Mouse (Mus musculus) cerebellum, adult 8-10 months (tissue): ENCODE data around the gene Zfp385b.

Experiments used
- DNase-seq: peaks from one replicate; pipeline ENCODE4 v3.0.0; 2022

Zfp385b gene

DNA sequence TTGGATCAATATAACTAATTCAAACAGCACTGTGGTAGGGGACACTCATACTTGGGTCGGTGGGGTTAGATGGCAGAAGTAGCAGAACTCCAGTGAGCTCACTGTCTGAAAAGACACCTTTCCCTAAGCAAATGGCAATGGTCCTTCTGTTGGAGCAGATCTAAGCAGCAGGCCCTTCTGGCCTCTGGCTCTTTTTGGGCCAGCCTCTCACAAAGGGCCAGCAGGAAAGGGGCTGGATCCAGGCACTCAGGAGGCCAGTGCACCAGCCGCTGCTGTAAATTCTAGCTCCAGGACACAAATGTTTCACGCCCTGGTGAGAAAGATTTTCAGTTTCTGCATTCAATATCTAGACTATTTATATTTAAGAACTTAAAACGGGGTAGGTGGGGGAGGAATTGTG is 305.0 kb downstream of the Zfp385b start:
- peak; percentile 64 for DNase-seq

DNA sequence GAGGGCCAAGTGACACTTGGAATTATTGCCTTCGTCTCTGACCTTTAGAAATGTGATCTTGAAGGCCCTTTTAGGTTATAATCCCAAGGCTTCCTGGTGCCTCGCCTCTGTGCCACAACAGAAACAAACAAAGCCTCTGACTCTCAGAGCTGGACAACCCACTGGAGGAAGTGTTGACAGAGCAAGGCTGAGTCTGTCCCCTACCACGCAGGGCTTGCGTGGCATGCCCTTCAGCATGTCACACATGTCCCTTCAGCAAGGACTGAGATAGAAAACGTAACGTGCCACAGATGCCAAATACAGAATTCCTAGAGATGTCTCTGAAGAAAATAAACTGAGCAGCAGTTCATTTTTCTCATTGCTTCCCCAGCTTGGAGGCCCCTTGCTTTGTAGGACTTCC is 310.7 kb downstream of the Zfp385b start:
- no peak for DNase-seq

DNA sequence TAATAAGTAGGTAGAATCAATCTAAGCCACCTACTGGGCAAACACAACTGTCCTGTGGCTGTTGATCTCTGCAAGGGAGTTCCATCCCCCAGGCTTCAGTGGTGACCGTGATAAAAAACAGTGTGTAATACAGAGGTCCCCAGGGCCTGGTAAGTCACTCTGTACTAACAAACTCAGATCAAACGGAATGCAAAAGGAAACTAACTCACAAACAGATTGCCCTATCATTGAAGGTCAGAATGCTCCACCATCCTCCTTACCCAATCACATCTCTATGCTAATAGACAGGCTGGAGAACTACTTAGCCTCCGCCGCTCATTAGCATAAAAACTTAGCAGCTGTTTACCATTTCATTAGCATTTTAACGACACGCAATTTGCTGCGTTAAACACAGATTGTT is 313.1 kb downstream of the Zfp385b start:
- DNase-seq: no peak

DNA sequence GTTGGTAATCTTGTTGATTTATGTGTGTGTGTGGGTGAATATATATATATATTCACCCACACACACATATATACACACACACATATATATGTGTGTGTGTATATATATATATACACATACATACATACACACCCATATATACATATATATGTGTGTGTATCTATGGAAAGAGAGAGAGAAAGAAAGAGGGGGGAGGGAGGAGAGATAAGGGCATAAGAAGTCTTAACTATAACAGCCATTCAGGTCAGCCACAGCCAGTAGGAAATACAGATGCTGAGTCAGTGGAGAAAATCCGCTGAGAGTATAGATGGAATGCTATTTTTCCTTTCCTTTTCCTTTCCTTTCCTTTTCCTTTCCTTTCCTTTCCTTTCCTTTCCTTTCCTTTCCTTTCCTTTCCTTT is 313.8 kb downstream of the Zfp385b start:
- DNase-seq: no peak

DNA sequence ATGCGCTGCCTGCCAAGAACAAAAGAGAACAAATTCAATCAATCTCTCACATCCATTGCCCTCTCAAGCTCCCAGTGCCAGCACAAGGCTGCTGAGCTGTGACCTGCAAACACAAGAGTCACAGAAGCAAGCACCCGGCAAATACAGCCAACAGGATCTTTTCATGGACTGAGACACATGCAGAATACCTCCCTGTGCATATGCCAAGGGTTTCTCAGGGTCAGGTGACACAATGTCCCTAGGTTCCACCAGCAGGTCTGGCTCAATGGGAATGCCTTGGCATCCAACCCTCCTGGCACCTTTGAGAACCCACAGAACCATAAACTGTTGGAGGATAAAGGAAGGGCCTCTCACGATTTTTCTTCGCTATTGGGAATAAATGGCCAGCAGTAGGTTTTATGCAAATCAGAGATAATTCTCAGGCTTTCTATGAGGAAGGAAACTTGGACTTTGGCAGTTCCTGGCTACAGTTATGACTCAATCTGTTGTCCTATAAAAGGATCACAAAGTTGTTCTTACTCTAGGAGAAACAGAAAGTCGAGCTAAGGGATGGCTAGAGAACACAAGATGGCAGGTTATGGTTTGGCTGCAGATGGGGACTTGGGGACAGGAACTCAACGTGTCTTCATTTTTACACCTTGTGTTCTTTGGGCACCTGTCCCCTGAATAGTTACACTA is 315.6 kb downstream of the Zfp385b start:
- peak; percentile 50 for DNase-seq

DNA sequence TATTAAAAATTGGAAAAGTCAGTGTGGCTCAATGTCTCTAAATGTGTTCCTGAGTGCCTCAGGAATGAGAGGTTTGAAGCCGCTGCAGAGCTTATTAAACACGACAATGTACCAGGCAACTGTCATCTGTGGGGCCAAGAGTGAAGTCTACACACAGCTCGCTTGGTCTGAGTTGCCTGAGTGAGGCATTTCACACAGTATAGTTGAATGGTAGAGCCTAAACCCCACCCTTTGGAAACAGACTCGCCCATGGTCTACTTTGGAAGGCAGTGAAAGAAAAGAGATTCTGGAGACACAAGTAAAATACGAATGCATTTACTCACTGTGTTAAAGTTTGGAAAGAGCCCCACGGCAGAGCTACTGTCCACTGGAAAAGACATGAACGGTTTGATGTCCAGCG is 316.2 kb downstream of the Zfp385b start:
- no peak for DNase-seq

DNA sequence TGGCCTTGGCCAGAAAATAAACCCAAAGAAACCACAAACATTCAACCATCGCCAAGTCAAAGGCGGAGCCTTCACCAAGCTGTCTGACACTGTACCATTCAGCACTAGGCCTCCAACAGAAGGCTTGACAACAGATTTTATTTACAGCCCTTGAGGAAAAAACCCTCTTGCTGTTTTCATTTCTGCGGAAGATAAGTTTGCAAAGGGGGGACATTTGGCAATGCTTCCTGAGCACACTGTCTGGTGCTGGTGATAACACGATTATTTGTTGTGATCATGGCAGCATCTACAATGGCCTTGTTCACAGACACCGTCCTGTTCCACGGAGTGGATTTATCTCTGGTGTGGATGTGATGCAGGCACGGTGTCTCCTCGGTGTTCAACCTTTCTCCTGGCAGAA is 317.0 kb downstream of the Zfp385b start:
- DNase-seq: no peak

DNA sequence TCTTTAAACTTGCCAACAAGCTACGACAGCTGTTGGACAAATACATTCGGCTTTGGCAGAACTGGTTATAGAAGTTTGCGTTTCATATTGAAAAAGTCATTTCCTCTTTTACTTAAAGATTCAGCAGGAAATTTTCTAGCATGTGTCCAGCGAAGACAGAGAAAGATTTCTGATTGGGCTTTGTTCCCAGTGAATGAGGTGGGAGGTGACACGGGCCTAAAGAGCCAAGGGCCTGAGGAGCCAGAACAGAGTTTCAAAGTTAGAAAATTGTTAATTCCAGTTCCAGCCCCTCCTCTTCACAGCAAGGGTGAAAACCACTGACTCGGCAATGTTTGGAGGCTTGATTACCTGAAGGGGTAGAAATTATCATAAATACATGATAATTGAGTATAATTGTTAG is 319.0 kb downstream of the Zfp385b start:
- DNase-seq: no peak

DNA sequence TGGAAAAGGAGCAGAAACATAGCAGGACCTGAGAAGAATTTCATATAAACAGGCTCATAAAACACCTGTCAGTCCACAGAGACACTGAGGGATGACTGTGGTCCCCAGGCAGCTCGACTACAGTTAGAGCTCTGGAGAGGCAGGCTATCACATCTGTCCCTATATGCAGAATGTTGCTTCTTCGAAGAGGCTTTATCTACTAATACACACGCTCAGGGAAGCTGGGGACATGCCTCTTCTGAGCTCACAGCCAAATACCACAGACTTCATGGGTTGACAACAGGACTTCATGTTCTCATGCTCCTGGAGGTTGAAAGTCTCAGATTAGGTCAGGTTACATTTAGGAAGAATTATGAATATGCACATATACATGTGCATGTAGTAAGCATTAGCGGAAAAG is 321.1 kb downstream of the Zfp385b start:
- no peak for DNase-seq

DNA sequence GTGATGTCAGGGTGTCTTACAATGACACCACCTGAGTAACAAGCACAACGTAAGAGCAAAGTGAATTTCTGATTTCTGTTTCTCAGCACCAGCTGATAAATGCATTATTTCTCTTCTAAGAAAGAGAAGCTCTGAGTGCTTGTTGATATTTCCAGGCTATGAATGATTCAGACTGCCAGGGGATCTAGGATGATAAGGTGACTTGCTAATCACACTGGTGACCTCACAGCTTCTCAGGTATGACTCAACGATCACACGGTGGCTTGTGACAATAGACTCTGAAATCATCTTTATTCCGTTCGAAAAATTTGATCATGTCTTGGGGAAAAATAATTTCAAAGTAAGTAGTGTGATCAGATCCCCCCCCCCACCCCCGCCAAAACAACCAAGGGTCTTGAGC is 321.5 kb downstream of the Zfp385b start:
- no peak for DNase-seq

DNA sequence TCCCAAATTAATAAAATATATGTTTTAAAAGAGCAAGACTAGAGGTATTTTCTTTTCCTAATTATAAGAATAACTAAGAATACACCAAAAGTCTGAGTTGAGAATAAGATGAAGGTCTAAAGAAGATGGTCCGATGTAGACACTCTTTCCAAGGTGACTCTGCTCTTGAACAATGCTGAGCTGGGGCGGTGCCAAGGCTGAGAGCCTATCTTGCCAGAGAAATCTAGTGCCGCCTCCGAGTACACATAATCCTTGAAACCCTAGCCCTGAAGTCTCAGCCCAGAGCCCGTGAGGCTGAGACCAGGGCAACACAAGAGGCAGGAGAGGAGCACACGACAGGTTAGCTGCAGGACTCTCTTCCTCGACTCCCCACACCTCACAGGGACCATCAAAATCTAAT is 323.4 kb downstream of the Zfp385b start:
- DNase-seq: no peak

DNA sequence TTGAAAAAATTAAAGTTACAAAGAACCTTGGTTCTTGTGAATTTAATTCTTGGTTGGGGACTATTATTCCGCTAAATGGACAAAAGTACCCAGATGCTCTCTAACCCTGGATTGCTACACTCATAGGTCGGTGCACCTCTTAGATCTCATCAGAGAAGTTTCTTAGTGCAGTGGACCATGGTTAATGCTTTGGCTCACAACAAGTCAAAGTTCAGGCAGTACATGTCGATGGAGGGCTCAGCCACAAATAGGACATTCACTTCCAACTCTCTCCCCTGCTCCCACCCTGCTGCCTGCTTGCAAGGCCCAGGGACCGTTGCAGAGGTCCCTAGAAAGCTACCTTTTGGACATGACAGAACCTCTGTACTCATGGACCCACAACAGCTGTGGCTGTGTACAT is 324.1 kb downstream of the Zfp385b start:
- no peak for DNase-seq

DNA sequence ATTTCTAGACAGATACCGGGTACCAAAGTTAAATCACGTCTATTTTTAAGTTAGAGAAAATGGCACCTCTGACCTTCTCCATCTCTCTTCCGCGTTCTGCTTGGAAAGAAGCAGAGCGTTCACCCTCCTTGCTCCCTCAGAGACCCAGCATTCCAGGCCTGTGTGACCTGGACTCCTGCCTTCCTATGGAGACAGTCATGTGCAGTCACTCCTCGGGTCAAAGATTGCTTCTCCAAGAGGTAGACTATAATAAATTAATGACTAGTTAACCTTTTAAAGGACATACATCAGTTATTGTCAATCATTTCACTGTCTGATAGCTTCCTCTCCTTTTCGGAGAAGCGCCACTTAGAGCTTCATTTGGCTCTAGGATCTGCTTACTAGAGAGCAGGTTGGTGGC is 325.7 kb downstream of the Zfp385b start:
- no peak for DNase-seq

DNA sequence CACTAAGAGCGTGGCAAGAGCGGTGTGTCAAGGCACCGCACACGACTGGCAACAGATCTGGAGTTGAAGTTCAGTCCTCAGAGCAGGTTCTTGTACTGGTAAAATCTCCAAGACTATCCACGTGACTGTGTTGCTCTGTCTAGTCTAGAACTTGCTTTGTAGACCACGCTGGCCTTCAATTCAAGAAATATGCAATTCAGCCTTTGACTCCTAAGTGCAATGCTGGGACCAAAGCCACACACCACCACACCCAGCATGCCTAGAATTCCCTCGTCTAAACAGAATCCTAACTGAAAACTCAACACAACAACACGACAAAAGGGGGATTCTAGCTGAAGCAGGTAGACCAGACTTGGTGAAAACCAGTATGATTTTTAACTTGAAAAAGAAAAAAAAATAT is 332.3 kb downstream of the Zfp385b start:
- DNase-seq: no peak

DNA sequence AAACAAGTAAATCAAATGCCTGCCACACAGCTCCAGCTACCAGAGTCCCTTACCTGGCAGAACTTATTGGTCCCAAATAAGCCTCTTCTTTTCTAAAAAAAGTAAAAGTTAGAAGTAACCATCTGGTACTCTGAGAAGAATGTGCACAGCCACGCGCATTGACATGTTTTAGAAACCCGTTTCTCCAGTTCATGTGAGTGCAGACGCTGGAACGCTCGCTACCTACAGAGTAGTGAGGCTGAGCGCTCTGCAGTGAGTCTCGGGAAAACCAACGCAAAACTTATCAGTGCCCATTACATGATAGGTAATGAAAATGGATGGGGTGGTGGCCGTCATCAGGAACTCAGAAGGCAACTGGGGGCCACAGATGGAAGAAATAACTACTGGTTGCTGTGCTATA is 338.2 kb downstream of the Zfp385b start:
- no peak for DNase-seq

DNA sequence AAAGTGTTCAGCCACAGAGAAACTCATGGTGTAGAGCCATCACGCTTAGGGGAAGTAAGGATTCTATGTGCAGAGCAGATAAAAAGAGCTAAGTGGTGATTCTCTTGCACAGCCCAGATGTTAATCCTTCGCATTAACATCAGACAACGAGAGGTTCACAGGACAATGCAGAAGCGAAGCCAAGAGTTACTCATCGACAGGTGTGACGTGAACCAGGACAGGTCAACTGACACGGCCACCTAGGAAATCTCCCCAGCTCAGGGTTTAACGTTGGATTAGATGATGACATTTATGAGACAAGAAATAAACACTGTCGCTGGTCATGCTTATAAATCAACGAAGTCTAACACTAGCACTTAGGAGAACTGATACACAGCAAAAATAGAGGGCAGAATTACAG is 341.9 kb downstream of the Zfp385b start:
- DNase-seq: no peak

DNA sequence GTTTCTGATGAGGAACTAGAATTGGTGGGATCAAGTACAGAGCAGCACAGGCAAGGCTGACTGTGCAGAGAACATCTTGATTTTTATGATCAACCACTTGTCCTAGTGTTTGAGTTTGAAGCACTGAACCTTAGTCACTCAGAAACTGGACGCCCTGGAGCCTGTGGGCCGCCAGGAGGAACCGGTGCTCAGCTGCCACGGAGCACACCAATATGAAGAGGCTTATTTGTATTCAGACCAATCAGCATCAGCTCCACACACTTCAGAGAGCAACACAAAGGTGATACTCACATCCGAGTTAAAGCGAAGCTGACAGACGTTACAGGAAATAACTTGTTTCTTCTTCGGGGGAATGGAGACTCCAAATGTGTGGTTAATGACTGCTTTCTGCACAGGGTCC is 343.0 kb downstream of the Zfp385b start:
- DNase-seq: no peak

DNA sequence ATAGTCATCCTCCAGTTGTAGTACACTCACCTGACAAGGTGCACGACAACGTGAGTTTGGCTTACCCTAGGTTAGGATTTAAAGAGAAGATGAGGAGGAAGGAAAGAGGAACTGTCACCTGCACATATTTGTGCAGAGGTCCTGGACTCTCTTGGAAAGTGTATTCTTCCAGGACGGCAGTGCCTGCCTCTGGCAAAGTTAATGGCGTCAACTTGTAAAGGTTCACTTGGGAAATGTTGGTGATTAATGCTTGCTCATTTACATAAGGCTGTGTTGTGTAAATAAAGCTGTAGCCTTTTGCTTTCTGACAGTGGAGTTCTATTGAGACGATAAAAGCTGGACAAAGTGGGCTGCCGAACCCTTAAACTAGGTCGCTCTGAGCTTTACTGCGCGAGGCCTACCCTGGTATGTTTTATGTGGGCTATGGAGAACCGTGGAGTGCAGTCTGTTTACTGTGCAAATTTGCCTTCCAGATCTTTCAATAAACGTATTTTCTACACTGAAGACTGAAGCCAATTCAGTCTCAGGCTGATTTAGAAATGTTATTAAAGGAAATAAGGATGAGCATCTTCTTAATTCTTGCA is 347.1 kb downstream of the Zfp385b start:
- no peak for DNase-seq

DNA sequence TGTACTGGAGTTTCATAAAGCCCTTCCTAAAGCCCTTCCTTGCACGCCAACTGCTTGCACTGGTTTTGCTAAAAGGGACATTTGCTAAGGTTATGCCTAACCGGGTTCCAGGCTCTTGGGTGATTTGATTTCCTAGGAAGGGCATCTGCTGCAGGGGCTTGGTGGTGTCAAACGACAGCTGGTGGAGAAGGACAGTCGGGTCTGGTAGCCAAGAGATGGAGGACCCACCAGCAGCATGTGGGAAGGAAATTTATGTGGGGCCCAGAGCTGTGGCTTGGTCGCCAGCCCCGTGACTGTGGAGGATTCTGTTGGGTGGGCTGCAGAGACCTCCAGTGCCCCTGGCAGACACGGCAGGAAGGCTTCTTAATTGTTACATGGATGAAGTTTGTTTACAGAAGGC is 348.7 kb downstream of the Zfp385b start:
- no peak for DNase-seq

DNA sequence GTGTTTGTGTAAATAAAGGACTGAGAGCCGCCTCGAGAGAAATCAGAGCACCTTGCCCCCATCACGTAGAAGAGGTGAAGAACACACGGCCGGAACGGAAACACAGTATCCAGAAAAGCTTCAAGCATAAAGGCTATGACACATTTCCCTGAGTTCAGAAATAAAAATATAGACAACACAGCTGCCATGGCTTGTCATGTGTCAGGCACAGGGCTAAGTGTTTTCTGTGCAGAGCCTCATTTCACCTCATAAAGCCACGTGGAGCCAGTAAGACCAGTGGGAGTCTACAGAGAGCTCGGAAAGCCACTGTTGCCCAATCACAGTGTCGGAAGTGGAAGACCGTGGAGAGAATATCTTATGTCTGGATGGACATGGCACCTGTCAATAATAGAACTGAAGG is 358.0 kb downstream of the Zfp385b start:
- DNase-seq: no peak

DNA sequence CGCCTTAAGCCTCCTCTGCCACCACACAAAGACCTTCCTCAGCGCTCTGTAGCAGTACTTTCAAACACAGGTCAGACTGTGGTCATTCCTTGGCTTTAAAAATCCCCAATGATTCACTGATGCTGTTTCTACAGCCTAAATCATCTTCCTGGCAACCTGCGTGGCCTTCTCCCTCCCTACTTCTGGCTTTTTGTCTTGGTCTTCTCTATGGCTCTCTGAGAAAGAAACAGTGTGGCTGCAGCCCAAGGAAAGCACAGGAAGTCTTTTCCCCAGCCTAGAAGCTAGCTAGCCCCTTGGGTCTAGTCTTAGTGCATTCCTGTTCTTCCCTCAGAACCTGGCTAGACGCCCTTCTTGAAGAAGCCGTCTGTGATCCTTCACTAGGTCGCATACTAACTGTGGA is 359.4 kb downstream of the Zfp385b start:
- no peak for DNase-seq

DNA sequence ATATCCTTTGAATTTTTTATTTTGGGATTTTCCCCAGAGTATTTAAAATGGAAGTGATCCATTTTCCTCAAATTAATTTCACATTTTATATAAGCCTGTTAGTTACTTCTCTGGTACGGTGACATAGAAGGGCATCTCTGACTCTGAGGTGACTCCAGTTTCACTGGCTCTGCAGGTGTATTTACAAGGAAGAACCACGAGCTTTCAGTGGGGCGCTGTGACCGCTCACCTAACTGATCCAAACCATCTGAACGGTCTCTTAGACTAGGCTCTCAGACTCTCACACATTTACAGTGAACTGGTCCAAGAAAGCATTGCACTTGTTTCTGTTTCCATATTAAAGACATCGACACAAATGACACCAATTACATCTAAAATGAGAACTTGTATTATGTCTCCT is 361.0 kb downstream of the Zfp385b start:
- no peak for DNase-seq

DNA sequence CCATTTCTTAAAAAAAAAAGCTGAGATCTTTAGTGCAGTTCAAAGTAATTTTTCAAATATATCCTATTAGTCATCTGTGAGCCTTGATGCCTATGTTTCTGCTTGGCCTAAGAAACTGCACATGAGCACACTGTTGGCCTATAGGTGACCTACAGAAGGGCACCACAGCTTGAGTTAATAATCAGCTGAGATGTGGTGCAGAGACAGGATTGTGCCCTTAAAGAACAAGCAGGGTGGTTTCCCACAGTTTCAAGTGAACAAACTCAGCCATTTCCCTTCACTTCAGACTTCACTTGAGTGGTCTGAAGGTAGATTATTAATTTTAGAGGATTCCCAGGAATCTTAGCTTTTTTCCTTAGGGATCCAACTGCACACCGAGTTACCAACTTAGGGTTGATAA is 362.3 kb downstream of the Zfp385b start:
- no peak for DNase-seq

DNA sequence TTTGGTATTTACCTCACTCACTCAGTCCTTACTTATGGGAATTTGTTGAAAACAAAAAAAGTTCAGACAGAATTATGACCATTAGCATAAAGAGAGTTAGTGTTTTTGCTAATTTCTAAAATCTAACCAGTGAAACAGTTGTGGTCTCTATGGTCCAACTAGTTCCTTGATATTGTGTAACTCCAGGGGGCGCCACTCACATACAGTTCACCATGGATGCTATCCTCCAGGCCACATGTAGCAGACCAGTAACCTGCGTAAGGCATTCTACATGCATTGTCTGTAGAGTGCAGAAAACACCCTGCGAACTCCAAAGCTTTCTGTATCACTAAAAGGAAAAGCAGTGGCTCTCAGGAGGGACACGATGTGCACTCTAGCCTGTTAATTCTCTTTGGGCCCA is 362.8 kb downstream of the Zfp385b start:
- peak; percentile 60 for DNase-seq

DNA sequence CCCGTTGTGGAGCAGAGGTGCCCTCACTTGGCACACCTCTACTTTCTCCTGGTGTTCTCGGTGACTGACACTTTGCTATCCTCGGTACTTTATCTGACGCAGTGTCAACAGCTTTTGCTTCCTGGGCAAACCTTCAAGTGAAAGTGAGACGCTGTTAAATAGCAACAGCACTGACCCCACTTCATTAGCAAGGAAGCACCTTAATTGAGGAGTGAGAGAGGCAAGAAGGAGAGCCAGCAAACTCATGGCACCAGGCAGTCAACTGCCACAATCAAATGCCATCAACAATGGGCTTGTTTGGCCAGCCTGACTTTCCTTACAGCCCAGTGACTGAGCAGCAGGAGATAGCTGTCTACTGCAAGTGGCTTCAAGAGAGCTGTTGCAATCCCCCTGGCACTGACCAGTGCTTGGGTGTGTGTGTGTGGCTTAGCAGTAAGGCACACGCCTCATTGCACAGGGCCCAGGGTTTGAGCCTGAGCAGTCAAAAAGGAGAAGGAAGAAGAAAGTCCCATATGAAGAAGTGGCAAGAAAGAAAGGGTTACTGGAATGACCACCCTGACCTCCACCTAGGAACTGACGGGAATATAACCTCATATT is 365.0 kb downstream of the Zfp385b start:
- no peak for DNase-seq
